Mouse (Mus musculus) adipocyte (in vitro differentiated cells): ENCODE data around the gene Pts.

Source experiments
- DNase-seq: peaks from one replicate; pipeline ENCODE4 v3.0.0-alpha.2; 2016; ENCODE audit warnings: low spot score

Gene Pts

DNA sequence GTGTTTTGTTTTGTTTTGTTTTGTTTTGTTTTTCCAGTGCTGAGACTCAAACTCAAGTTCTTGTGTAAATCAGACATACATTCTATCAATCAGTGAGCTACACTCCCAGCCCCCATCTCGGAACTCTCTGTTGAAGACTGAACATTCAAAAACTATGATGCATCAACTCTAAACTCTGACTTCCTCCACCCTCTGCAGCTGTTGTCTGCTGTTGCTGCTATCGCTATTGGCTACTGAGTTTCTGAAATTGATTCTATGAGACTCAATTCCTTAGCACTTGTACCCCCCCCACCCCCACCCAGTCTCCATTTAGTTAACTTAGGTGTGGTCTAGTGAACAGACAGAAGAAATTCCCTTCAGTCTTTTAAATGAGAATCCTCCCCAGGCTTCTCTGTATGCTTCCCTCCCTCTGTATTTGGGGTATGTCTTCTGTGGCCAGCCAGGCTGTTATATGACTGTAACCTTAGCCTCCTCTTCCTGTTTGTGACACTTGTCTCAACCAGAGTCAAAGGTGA, 36.9 kb downstream of the Pts start:
- no peak for DNase-seq

DNA sequence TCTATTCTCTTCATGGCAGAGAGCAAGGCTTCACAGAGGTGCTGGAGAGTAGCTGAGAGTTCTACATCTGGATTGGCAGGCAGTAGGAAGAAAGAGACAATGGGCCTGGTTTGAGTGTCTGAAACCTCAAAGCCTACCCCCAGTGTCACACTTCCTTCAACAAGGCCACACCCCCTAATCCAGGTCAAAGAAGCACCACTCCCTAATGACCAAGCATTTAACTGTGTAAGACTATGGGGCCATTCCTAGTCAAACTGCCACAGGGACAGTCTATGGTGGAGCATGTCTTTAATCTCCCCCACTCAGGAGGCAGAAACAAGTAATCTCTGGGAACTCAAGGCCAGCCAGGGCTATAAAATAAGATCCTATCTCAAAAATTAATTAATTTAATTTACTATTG, 37.7 kb downstream of the Pts start:
- DNase-seq, result no peak

DNA sequence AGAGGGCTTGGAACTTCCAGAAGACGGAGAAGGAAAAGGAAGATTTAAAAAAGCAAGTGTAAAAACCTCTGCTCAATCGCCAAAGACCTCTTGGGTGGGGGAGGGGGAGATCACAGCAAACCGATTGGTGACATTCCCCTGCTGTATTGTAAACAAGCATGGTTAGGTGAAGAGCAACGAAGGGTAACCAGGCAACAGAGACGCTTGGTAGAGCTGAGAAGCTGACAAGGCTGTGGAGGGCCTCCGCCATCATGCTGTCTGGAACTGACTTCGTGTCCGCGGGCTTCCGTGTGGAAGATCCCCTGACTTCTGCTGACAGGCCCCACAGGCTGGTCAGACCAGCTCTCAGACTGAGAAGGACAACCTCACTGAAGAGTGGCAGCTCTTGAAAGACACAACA, 43.0 kb downstream of the Pts start:
- no peak for DNase-seq

DNA sequence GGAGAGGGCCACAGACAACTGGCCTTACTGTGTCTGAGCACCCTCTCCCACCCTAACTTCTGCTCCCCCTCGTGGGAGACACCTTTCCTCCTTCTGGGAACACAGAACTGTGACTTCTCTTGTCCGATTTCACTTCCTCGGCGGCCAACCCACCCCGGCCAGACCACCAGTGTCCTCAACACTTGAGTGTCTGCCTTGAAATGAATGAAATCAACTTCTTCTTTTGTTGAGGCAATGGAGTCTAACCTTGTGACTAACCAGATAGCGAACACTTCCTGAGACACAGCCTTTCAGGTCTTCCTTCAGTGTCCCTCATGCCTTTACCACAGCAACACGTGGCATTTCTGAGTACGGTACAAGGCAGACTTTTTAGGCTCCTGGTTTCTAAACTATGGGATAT, 45.8 kb downstream of the Pts start:
- DNase-seq, result no peak

DNA sequence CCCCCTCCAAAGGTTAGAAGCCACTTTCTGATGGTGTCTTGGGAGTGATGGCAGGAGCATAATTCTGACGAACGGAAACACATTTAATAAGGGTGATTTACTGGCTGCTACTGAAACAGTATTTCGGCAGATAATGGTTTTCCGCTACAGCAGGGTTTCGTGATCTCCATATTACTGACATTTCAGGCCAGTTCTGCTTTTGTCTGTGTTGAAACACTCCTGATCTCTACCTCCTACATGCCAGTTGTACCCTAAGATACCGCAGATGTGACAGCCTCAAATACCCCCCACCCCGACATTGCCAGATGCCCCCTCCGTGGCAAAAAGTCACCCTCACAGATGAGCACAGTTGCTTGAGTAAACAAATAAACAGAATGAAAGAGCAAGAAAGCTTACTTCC, 49.0 kb downstream of the Pts start:
- no peak for DNase-seq

DNA sequence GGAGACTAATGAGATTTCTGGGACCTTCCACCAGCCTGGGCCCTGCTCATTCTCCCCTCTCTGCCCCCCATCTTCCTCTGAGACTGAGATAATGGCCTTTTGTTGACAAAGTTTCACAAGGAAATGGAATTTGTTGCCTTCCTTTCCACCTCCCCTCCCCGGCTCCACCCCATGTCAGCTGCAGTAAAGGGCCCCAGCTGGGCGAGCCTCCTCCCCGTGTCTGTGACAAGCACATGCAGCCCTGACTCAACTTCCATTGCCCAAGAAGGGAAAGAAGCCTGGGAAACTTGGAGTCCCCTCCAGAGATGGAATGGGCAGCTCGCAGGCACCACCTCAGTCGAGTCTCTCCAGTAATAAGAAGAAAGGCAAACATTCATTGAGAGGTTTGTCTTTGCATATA, 49.7 kb downstream of the Pts start:
- no peak for DNase-seq

DNA sequence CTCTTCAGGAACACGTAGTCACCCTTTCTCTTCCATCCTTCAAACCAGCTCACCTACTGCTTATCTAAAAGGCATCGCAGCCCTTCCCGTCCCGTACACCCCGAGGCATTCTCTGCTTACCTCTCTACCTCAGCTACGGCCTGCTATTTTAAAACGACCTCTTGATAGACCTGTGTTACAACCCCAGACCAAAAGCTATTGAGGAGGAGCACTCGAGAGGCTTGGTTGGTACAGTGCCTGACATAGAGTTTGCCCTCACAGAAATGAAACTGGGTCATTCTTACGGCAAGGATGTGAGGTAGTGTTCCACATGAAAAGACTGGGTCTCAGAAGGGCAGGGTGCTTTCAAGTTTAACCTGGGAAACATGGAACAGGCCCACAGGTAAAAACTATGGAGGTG, 51.3 kb downstream of the Pts start:
- DNase-seq, result no peak

DNA sequence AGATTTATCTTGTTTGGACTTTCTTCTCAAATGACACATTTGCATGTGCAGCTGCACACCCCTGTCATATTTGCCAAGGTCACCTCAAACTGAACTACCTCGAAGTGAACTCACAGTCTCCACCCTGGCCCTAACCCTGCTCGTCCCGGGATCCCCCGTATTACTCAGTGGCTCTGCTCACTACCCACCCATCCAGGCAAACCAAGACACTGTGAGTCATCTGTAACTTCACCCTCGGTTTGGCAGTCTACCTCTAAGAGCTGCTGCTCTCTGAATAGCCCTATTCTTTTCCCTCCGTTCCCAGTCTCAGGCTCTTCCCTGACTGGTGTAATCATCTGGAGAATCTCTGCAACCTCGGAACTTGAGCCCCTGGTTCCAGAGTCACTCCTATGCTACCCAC, 51.9 kb downstream of the Pts start:
- no peak for DNase-seq

DNA sequence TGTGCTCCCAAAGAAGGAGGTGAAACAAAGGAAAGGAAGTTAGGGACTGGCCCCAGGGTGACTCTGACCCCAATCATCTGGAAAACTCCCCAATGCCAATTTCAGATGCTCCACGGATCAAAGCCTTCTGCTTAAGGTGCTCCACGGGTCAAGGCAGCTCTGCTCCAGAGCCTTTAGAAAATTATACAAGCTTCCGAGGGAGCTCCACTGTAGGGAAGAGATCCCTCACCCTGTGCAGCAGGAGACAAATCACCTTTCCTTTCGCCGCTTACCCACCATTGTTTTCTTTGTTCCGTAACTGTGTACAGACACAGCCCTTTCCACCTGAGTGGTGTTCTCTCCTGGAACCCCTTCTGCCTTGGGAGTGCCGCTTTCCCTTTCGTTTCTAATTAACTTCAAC, 52.8 kb downstream of the Pts start:
- no peak for DNase-seq

DNA sequence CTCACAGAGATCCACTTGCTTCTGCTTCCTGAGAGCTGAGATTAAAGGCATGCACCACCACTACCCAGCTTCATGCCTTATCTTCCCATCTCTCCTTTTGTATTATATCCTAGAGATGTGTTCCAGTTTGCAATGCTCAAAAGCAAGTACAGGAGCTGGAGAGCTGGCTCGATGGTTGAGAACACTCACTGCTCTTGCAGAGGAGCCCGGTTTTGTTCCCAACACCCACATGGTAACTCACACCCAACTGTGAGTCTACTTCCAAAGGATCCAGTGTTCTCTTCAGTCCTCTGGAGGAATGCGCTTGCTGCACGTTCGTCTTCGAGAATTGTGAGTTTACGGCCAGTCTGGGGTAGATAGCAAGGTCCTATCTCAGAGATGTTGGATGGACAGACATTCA, 53.2 kb downstream of the Pts start:
- no peak for DNase-seq
